Mouse (Mus musculus) heart, adult 8-10 months (tissue): ENCODE results near the gene Skida1. TPM values are rescaled to one million over a fixed set of nuclear protein-coding genes. Genes with fewer than 3 reads are reported as not detected.

Source experiments
- DNase-seq: peaks from one replicate; pipeline ENCODE4 v3.0.0; 2022; ENCODE audit warnings: low spot score
- total RNA-seq, 4 experiments: library from RNA; stranded (reverse); gene quantifications; 2 replicates each; pipeline ENCODE4 v1.2.4; 2022

Gene Skida1
- total RNA-seq, 4 experiments from 2014 or later, result 2.5 to 5.9 (median 3.7) TPM

DNA sequence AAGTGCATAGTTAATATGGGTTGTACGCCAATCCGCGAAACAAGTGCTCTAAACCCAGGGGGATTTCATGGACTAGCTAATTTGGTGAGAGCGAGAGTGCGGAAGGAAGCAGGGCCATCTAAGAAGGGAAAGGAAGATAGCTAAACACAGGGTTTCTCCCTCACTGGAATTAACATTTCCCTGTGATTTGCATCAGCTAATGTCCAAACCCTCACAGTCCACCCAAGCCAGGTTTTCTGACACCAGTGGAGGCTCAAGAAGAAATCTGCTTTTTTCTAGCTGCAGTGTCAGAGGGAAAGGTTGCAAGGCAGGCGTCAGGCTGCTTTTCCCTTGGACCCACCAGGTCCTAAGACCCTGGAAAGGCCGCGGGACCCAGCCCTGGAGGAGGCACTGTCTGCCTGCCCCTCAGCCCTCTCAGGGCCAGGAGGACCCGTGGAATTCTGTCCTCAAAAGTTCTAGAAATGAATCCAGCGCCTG is 9.9 kb downstream of the Skida1 start:
- no peak for DNase-seq

DNA sequence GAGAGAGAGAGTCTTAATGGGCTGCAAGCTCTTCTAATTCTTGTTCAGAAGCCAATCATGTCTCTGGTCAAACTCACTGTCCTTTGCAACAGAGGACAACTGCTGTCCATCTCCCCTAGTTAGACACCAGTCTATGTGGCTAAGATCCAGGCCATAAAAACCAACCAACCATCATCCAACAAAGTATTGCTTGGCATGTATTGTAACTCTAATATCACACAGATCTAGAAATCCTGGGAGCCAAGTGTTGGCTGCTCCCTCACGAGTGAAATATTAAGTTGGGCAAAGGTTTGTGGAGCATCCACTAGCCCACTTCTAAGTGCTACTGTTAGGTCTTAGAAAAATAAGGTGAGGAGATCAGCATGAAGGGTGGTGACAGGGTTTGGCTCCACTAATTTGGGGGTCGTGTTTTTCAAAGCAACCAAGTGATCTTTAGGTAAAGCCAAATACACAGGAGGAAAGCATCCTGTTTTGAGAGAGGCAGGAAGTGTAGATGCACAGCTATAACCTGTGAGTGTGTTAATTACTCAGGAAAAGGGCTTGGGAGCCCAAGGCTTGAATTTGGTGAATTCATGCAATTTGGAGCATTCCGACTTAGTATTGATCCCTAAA is 10.6 kb downstream of the Skida1 start:
- no peak for DNase-seq

DNA sequence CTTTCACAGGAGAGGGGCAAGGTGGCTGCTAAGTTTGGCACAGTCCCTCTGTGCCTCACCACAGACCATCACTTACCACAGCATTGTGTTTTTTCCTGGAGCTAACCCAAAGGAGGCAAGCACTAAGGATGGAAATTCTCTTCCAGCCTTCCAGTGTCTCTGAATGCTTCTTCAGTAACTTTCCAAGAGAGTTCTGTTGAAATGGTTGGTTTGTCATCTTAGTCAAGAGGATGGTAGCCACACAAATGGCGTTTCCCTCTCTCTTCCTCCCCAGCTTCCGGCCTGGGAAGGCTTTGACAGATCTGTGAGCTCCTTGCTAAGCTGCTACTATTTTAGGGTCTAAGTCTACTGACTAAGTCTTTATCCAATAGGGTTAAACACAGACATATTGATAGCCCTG is 11.4 kb downstream of the Skida1 start, which contains the start of gene A930004D18Rik:
A930004D18Rik (minus strand) TSS at position 247 of the 400 bp plus-strand sequence.
- no peak for DNase-seq

DNA sequence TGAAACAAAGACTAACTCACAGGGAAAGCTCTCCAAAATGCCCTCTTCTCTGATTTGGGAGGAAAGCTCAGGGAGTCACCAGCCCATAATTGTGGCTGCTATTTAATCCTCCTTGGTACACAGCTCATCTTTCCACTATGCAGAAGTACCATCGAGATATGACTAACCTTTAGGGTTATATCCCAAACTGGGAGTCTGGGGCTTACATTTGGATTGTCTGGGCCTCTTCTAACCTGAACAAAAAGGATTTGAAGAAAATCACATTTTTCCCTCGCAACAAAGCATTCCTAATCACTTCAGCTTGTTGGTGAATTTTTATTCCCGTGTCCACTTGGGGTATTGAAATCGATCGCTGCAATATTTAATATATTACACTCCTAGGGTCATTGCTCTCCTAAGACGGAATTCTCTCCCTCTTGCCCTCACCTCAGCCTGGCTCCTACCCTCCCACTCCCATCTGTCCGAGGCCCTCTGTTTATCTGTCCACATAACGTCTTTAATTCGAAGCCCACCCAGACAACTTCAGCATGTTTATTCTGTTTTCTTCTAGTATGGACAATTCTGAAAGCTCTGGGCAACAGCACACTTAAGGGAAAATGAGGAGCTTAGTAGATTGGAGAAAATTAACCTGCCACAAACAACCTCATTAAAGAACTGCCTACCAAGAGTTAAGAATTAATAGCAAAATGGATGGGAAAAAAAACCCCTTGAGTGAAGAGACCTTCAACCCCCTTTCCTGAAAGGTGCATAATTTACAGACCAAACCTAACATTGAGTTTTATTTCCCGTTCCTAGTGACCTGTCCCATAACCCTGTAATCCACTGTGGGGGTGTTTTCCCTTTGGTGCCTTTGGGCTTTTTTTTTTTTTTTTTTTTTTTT is 14.2 kb downstream of the Skida1 start:
- no peak for DNase-seq

DNA sequence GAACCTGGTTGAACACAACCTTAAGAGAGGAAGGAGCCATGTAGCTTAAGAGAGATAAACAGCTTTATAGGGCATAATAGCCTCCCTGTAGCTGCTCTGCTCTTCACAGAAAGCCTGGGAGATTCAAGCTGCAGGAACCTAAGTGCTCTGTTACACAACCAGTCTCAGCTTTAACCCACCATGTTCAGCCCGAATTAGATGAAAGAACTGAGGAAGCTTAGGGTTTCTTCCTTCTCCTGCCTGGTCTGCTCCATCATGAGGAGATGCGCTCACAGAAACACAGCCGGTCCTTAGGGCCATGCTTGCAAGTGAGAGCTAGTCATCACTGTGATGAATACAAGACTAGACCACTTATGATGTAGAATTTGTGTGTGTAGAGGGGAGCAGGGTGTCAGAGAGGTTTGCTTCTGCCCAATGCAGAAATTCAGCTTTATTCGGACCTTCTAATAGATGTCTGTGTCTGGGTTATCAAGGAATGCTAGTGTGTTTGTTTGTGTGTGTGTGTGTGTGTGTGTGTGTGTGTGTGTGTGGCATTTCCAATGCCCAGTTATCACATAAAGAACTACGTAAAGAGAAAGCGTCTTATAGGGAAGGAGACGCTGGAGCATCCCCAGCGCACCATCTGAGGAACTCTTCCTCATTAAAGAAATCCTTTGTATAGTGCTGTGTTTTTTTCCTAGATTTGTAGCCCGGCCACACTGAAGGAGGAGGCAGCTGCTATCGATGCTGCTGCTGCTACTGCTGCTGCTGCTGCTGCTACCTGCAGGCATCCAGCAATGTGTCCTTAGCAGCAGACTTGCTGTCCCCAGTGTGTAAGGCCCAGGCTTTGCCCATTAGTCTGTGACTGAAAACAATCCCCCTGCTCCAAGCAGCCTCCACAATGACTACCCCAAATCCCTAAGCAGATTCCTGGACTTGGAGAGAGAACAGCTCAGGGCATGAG is 15.4 kb downstream of the Skida1 start:
- no peak for DNase-seq

DNA sequence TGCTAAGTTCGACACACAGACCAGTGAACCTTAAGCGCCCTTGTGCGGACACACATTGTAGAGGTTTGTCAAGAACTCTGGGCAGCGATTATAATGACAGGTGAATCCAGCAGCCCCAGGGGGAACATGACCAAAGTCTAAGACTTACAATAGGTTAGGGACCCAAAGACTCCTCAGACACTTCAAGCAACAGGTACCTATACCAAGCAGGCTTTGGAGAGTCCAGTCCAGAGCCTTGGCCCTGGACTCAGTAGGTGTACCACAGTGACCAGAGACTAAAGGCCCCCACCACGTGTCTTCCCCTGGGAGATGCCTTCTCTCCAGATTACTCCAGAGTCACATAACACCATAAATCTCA is 16.3 kb downstream of the Skida1 start:
- no peak for DNase-seq

DNA sequence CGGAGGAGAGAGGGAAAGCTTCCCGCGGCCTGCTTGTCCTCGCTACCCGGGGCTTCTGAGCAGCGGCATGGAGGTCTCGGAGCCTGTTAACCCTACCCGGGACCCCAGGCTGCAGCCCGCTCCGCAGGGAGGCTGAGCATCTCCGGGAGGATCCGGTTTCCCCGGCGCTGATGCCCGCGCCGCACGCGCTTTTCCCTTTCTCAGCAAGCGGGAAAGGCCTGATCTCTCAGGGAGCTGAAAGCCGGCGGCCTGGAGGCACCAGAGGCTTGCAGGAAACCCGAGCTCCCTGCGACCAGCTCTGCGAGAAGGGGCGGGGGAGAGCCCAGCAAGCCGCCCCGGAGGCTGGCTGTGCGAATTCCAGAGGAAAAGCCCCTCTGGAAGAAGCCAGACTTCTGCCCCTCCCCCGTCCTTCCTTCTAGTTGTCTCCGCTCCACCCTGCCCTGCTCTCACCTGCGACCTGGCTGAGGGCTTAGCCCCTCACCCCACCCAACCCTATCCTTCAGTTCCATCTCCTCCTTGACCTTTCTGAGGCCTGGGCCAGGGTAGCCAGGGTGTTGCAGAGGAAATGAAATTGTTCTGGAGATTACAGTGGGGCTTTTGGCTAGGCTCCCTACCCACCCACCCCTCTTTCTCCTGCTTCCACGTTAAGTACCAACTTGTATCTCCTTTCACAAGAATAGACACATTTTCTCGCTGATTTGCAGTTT is 16.9 kb downstream of the Skida1 start:
- DNase-seq, result peak; percentile 48

DNA sequence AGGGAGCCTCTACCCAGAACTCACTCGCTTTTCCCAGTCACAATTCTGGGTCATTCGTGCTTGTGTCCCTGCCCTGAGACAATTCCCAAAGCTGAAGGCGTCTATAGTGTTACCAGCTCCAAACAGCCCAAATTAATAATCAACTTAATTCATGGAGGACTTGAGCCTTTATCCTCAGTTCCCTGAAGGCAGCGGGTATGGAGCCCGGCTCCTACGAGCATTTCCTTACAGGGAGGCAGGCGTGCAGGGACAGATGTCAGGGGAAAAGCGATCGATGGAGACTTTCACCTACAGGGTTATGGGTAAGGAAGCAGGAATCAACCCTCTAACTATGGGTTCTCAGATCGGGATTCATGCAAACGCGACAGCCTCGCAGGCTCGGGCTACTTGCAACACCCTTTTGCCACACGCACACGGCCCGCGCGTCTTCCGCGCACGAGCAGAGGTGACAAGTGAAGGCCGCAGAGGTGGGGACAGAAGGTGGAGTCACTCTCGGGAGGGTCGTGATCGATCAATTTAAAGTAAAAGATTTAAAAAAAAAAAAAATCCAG is 17.5 kb downstream of the Skida1 start:
- DNase-seq, result peak; percentile 30

DNA sequence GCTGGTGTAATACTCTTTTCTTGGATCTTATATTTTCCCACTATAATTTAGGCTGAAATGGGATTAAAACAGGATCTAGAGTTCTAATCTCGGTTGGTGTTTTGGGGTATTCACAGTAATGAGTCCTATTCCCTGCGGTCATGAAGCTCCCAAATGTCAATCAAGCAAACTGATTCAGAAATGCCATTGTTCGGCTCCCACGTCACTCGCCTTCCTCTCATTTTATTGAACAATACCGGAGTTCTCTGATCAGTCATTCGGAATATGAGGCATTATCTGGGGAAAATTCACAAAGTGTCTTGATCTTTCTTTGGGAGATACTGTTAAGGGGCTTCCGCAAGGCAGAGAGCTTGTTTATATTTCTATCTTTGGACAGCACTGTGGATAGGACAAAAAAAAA is 18.3 kb downstream of the Skida1 start:
- no peak for DNase-seq

DNA sequence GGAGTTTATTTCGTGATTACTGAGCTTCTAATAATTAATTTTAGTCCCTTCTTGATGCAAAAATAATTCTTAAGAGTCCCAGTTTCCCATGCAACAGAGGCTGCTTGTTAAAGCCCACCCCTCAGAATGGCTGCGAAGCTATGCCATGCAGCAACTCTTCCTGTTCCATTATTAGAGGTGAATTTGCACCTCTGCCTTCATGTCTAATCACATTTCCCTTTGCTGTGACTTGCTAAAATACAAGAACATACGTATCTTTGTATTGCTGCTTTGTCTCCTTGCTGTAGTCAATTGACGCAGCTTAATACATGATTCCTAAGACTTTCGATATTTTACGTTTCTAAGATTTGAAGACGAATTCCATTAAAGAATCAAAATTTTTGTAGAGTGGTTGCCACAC is 19.2 kb downstream of the Skida1 start:
- no peak for DNase-seq

DNA sequence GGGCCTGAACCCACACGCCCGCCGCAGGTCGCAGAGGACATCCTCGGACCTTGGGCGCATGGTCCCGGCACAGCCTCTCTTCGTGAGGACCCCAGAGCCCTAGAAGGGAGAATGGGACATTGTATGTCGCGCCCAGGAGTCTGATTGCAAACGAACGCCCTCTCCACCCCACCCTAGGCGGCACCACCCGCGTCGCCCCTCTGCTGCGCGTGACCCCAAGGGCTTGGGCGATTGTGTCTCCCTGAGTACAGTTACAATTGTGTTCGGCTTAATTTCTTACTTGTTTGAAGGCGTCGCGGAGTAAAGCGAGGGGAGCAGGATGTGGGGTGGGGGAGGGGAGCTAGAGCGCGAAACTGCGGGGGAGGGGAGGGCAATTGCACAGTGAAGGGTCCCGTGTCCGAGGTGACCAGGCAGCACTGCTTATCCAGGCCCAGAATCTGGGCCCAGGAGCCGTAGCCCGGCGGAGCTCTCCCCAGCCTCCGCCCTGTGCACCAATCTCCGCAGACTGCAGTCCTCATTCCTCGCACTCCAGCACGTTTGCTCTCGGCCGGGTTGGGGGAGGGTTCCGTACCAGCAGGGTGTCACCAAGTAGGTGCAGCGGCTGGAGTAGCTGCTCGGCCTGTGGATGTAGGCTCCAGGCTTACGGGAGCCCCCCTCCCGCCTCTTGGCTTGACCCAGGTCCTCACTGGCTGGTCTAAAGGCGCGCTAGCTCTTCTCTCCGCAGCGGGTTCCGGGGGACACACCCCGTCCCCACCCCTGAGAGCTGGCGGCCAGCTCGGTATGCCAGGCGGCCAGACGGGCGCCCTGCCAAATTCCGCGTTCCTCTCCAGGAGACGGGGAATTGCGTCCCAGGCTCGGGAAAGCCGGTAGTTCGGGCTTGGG is 20.5 kb downstream of the Skida1 start:
- peak; percentile 91 for DNase-seq

DNA sequence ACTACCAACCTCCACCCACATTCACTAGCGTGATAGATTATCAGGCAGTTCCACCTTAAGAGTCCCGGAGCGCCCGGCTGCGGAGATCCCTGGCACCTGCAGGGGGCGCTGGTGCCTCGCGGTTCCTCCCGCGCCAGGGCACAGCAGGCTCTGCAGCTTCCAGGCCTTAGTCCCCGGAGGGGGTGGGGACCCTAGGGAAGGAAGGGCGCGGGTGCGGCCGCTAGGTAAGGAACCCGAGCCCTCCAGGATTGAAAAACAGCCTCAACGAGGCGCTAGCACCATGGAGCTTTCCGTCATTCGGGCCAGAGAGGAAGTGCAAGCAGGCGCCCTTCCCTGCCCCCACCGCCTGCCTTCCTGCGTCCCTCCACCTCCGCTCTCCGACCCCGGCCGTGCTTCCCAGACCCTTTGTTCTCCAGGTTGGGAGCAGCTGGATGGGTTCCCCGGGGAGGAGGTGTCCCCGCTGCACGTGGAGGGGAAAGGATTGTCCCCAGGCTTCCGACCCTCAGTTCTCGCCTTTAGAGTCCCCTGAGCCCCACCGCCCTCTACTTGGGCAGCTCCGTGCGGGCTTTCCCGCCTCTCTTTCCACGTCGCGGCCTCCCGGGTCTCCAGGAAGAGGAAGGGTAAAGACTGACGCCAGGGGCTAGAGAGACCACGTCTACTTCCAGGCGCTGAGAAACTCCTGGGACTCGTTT is 21.3 kb downstream of the Skida1 start:
- peak; percentile 92 for DNase-seq

DNA sequence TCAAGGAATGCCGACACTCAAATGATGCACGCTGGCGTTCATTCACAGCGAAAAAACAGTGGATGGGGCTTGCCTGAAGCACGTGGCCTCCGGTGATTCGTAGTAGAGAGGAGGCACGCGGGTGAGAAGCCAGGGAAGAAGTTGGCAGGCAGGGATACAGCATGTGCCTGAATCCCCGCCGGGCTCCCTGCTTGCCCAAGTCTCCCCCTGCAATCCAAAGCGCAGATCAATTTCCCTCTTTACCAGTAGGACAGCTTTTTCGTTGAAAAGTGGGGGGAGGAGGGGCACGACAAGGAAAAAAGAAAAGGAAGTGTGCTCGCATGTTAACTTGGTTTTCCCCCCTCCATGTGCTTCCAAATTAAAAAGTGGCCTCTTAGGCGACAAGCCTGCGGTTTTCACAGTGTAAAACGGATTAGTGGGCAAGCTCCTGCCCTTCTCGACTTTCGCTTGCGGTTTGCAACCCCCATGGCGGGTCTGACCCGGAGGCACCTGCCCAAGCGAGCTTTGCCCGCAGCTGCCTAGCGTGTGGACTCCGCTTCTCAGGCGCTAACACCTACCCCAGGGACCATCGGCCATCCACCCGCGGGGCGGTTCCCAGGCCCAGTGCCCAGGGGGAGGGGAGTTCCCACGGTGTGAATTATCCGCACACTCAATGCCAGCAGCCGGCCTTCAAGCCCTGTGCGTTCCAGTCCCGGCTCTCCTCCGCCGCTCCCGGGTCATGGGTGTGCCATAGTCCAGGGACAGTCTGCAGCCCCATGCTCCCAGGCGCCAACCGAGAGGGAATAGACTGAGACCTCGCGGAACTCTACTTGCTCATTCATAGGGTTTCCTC is 22.5 kb downstream of the Skida1 start:
- DNase-seq, result peak; percentile 56

DNA sequence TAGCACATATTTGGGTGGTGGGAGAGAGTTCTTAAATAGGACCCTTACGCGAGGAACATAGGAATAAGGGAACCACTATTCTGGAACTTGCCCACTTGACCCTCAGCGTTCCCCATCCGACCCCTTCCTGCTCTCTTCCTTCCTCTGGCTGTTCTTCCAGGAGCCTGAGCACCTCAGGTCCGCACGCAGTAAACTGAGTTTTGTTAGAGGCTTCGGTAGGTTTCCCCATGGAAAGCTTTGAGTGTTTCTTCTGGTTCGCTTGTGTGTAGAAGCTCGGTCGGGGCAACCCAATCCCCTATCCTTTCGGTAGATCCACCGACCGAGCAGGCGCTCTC is 23.1 kb downstream of the Skida1 start:
- DNase-seq, result no peak

DNA sequence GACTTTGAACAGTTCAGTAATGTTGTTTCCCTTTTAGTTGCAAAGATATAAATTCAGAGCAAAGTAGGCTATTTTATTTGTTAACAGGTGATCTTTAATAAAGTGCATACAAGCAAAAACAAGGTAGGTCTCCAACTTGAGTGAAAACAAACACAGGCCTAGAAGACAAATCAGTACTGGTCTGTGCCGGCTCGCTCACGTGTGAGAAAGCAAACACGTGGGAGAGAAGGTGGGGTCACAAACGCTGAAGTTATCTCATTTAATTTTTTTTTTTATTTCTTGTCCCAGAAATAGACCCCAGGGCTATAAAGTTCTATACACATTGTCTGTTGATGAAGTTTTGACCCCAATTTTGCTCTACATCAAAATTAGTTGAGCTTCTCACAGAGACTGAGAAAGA is 23.7 kb downstream of the Skida1 start:
- no peak for DNase-seq

DNA sequence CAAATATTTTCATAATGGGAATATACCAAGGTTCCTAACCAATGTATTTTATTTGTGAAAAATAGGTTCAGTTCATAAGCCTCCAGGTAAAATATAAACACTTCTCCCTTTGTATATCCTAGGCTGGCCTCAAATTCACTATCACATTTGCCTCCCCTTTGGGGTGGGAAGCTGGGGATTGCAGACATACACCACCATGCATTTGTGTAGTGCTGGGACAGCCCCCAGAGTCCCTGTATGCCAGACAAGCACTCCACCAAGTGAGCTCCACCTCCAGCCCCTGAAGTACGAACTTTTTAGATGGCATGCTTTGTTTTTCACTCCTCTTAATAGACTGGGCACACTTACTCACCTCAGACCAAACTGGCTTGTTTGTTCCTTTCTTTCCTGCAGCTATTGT is 26.0 kb downstream of the Skida1 start:
- no peak for DNase-seq

DNA sequence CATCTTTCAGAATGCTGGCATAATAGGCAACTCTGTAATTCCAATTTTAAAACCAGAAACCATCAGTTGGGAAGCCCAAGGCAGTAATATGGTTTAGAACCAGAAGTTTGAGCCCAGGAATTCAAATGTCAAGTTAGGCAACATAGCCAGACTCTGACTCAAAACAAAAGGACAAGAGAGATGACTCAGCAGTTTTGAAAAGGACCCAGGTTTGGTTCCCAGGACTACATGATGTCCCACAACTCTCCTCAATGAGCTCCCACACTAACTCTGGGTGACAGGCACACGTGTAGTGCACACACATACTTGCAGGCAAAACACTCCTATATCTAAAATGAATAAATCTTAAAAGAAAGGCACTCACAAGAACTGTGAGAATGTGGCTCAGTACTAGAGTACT is 29.7 kb downstream of the Skida1 start:
- DNase-seq, result no peak

DNA sequence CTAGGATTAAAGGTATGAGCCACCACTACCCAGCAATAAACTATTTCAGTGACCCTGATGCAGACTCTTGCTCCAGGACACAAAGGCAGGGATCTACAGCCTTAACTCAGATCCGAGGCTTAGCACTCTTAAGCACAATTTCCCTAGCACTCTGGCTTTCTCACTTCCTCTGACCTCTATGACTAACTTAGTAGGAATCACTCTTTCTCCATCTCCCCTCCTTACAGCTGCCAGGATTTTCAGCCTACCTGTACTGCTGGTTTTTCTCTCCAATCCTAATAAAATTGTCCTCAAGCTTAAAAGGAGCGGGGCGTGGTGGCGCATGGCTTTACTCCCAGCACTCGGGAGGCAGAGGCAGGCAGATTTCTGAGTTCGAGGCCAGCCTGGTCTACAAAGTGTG is 31.5 kb downstream of the Skida1 start:
- DNase-seq, result no peak

DNA sequence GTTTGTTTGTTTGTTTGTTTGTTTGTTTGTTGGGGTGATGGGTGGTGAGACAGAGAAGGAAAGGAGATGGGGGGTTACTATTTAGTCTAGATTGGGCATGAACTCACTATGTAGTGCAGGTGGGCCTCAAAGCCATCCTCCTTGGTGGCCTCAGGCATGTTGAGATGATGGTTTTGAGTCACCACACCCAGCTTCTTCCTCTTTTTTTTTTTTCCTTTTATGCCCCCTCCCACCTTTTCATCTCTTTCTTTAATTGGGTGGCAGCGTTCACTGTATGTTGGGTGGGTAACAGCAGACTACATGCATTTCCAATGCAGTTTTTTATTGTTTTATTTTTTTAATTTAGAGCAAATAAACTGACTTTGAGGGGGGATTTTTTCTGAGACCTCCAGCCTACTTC is 32.2 kb downstream of the Skida1 start:
- no peak for DNase-seq
